Comparison of ENCODE assay signal across 8 mouse cellular contexts in genomic region chr11:54002147-54002760, GRCm38 (mm10). TPM values are rescaled to one million over a fixed set of nuclear protein-coding genes. Genes with fewer than 3 reads are reported as not detected.
A peak's percentile ranks its signal among the peaks of the same experiment; 100 is the strongest.
DNase-seq lines count a peak whose midpoint lies in the region; ATAC-seq and TF ChIP-seq lines count a peak whose summit lies in the region.

No protein-coding gene starts in this region.

- H3K4me1 ChIP-seq in cerebellum, adult 2 months (ENCODE audit: control insufficient read depth, insufficient read depth, low read length), result peaks cover 47% of the 10 kb centered on the region

- WGBS in cerebellum, adult 2 months, result 6% methylated on average over 5 of the region's 5 CpGs

- no peak for ATAC-seq in megakaryocyte-erythroid progenitor cell, adult 5-6 weeks (replicated peaks; ENCODE audit: low FRiP score, low TSS enrichment, poor library complexity, severe bottlenecking)

- no peaks in the 10 kb centered on the region for H3K27me3 ChIP-seq in cerebellum, adult 2 months (ENCODE audit: control insufficient read depth, insufficient read depth, low read length)

- peak overlapping the region; percentile 11 for H3K4me3 ChIP-seq in cerebellum, adult 2 months (replicated peaks; ENCODE audit: insufficient read depth, low read depth, low read length)

- peak overlapping the region; percentile 47 for H3K27ac ChIP-seq in cerebellum, adult 2 months (ENCODE audit: insufficient read depth, low read length)

- no peak for TF ChIP-seq POLR2A in cerebellum, adult 2 months (IDR thresholded peaks at IDR 0.05; ENCODE audit: borderline replicate concordance, insufficient read depth, low read length)

- peak; percentile 85 for DNase-seq in 3T3-L1 (ENCODE audit: low read depth, low spot score)
- peak; percentile 60 for DNase-seq in ES-CJ7 (ENCODE audit: low read depth, low spot score)
- peak; percentile 79 to 82 for DNase-seq in cerebellum, adult 2 months
- DNase-seq in frontal cortex, postnatal 25 days (ENCODE audit: low spot score in 2 of 2), result peak; percentile 48 to 60
- DNase-seq in kidney, postnatal 10 days, result peak; percentile 84
- peak; percentile 46 to 58 for DNase-seq in lung, adult 18-20 months
- peak; percentile 80 for DNase-seq in retina, embryonic 14.5 days (ENCODE audit: low spot score)

- peak; percentile 95 for TF ChIP-seq CTCF in cerebellum, adult 2 months (IDR thresholded peaks at IDR 0.05; ENCODE audit: borderline replicate concordance, insufficient read depth, low read depth, low read length)

RNA-seq across cellular contexts. Expression of gene Slc22a21, which starts 22.1 kb away (rescaled TPM):
- polyA plus RNA-seq in cerebellum, adult 2 months (2012; rRNA removed), result 2.4 and 2.7 TPM in 2 replicates
- 1.5 and 4.3 TPM in 2 replicates for total RNA-seq in megakaryocyte-erythroid progenitor cell, adult 5-6 weeks (2014; fragmentation: Nextera tagmentation)
- 2.3 TPM in 1 of 2 replicates, not detected in the other for total RNA-seq in megakaryocyte-erythroid progenitor cell, adult 5-6 weeks (2017)

RNA-seq across cellular contexts. Expression of gene Slc22a4, which starts 25.6 kb away (rescaled TPM):
- polyA plus RNA-seq in cerebellum, adult 2 months (2012; rRNA removed), result 53.6 and 61.9 TPM in 2 replicates
- total RNA-seq in megakaryocyte-erythroid progenitor cell, adult 5-6 weeks (2014; fragmentation: Nextera tagmentation), result 8.4 and 11.5 TPM in 2 replicates
- 1.8 and 4.9 TPM in 2 replicates for total RNA-seq in megakaryocyte-erythroid progenitor cell, adult 5-6 weeks (2017)
